Mouse (Mus musculus): Measurements from ENCODE around the gene Ptprb. TPM values are rescaled to one million over a fixed set of nuclear protein-coding genes. Genes with fewer than 3 reads are reported as not detected.
A peak's percentile ranks its signal among the peaks of the same experiment; 100 is the strongest.

The Ptprb gene
- total RNA-seq, 1 experiment from 2014 or later = 62.5 TPM

DNA sequence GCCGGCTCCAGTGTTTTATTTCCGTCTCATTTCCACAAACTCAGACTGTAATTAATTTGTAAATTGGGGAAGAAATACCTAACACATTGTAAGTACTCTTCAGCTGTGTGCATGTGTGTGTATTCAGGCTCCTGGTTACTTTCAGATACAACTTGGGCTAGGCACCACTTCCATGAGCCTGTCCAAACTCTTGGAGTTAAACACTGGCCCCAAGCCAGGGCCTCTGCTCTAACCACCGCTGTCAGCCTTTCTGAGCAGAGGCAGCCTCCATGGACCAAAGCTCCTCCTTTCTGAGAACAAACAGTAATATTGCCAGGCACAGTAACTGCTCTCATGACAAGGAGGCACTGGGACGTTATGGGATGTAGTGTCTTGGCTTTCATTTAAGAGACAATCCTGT, 101.5 kb downstream of the Ptprb start:
- no peak for DNase-seq

DNA sequence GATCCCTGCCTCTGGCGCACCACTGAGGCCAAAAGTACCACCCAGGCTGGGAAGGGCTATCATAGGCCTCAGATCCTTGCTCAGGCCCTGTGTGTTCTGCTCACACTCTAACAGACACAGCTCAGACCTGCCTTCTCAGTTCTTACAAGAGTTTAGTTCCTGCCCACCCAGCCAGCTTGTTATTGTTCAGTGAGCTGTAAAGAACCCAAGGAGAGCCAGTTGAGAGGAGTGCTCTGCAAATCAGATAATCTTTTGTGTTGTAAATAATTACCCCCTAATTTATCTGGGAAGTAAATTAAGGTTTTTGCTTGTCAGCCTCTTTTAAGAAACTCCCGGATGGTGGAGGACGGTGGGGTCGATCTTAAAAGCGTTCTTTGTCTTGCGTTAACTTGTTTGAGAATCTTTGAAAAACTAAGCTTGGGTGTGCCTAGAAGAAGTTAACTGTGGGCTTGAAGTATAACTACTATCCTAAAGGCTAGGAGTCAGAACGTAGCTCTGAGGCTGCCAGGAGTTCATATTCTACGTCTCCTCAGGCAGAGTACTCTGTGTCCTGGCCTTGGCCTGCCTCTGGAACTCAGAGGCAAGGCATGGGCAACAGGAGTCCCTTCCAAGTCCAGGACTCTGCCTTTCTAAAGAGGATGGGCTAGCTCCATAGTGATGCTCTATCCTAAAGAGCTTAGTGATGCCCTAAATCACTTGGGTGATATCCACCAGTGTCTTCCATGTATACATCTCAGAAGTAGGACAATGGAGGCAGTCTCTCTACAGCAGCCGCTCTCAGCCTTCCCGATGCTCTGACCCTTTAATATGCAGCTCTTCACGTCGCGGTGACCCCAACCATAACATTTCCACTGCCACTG, 107.7 kb downstream of the Ptprb start:
- no peak for DNase-seq

DNA sequence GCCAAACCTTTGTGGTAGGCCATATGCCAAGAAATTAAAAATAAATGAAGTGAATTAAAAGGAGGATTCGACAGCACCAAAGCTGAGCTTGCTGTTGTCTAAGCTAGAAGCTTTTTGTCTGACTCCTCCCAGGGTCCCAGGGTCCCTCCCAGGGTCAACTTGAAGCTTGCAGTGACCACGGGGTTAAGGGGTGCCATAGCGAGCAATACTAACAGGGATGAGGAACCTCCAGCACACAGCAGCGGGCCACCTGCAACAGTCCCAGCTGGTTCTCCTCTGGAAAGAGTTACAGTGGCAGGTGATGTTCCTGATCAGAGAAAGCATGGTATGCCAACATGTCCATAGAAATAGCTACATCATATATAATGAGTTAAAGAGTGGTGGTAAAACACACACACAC, 109.1 kb downstream of the Ptprb start:
- no peak for DNase-seq

DNA sequence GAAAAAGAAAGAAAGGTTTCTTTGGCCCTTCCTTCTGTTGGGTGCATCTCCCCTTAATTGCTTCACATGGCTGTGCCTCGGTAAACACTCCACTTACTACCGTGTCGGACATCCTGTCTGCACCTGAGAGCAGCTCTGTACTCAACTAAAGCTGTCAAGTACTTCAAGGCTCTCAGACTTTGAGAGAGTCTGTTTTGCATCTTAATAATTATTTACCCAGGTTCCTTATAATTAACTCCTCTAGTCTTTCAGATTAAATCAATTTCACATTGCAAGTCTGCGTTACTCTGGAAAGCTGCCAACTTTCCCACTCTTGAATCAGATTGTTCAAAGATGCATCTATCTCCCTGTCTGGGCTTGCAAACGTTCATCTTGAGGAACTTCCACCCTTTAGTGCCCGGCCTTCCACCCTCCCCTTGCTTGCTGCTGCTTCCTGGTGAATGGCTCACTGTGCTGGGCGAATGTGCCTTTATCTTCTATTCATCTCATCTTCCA, 111.1 kb downstream of the Ptprb start:
- no peak for DNase-seq

DNA sequence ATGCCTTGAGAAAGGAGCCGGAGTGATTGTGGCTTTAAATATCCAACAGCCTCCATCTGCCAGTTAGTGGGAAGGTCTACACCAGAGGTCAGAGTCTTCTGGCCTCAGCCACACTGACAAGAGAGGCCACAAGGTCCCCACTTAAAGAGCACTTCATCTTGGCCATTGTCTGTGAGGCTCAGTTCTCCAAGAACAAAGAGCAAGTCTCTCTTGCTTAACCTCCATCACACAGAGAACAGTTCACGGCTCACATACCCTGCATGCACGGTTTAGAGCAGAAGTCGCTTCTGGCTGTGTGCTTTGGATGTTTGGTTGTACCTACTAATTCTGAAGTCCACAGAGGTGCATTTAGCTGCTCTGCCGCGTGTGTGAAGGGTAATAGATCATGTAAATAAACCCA, 113.5 kb downstream of the Ptprb start:
- no peak for DNase-seq

DNA sequence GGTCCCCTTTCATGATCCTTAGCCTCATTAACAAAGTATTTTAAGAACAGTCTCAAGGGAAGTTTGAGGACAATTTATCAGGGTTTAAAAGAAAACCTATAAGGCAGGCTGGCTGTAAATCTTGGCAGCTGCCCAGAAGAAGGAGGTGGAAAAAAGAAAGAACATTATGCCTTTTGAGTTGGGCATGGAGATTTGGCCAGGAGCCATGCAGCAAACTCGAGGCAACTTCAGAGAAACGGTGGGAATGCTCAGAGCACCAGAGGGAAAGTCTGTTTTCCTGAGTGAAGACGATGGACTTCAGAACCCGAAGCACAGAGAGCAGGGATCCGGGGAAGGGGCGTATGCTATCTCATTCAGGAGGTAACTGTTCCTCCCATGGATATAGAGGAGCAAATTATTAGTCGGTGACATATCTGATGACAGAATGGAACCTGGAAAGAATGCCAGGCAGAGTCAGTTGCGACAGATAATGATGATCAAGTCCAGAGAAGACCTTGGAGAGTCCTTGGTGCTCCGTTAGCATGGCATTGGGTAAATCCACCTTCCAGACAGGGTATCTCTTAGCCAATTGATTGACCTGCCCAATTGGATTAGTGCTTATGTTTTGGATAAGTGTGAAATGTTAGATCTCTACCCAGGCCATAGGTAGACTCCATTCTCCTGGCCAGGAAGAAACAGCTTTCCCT, 118.6 kb downstream of the Ptprb start:
- peak; percentile 43 for DNase-seq

DNA sequence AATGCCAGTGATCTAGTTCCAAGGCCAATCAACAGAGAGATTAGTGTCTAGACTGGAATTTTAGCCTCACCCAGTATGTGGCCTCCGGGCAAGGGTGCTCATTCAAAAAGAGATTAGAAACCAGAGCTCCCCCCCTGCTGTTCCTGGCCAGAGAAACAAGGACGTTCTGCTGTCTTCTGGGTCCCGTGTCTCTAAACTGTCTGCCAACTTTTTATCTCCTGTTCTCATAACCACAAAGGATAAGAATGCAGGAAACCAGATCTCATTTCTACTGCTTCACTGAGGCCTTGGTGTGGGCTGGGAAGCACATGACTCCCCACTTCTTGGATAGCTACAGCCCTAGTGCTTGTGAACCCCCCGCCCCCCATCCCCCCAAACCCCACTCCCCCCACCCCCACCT, 119.3 kb downstream of the Ptprb start:
- peak; percentile 76 for DNase-seq

DNA sequence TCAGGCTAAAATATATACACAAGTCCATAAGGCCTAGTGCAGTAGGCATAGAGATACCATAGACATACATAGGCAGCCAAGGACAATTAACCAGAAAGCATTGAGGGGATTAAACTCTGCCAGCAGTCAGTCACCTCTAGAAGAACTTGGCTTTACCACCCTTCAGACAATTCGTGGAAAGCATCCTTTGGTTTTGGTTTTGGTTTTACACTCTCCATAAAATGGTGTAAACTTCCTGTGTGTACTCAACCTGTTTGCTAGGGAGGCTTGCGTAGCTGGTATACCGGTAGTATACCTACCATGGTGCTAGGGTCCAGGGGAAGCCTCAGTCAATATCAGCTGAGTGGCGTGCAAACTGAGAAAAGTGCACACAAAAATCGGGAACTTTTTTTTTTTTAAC, 121.0 kb downstream of the Ptprb start:
- DNase-seq = no peak

DNA sequence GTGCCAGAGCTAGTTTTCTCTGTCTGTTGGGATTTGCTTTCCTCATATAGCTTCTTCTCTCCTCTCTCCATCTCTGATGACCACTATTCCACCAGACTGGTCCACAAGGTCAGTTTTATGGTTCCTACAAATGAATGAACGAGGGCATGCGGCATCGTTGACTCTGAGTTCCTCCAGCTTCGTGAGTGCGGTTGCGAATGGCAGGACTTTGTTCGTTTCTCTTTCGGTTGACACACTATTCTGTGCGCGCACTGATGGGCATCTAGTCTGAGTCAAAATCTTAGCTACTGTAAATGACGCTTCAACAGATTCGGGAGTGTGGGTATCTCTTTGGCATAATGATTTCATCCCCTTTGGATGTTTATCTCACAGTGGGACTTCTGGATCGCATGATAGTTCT, 121.6 kb downstream of the Ptprb start:
- no peak for DNase-seq

DNA sequence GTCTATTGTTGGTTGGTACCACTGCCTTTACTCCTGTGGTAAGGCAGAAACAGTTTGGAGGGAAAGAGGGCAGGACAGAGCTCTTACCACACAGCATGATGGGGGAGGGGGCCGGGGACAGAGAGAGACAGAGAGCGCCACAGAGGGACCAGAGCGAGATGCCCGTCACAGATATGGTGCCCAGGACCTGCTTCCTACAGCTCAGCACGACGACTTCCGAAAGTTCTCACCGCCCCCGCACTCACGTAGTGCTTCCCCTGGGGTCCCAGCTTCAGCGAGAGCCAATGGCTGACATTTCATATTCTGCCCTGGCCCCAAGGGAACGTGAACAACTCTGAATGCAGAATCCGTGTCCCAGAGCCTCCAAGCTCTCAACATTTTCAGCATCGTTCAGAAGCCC, 122.2 kb downstream of the Ptprb start:
- no peak for DNase-seq

DNA sequence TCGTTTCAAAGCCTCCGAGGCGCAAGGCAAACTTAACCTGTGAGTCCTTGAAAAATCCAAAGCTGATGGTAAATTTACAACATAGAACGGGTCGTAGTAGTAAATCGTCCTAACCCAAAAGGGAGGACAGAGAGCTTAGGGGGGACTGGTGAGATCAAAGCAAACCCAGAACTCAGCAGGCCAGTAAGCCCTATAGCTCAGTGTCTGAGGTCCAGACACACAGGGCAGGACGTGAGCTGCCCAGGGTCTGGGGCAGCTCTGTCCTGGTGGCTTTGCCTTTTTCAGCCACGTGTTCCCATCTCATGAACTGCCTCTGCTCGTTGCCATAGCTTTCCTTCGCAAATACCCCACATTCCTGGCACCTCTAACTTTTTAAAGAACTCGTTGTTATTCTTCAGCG, 122.7 kb downstream of the Ptprb start:
- no peak for DNase-seq

DNA sequence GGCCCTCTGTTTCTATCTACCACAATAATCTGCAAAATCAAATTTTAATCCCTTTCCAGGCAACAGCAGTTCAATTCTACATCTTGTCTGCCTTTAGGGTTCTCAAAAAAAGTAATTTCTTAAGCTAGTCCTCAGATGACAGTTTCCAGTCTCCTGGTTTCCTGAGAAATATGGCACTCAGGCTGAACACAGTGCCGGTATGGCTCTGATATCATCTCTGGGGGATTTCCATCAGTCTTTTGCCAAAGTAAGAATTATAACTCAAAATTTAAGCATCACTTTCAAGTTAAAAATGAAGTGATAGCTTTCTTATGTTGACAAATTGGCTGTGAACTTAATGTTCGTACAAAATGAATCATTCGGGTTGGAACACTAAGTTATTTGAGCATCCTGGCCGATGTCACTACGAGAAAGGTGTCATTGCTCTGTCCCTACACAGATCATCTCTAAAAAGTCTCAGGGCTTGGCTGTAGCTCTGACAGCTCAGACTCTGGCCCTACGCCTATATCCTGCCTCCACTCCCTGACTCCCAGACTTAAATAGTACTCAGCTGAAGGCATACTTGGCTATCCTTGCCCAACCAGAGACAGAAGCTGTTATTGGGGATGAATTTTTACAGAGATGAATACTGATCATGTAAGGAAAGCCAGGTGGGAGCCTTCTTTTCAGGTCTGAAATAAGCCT, 127.6 kb downstream of the Ptprb start:
- no peak for DNase-seq

DNA sequence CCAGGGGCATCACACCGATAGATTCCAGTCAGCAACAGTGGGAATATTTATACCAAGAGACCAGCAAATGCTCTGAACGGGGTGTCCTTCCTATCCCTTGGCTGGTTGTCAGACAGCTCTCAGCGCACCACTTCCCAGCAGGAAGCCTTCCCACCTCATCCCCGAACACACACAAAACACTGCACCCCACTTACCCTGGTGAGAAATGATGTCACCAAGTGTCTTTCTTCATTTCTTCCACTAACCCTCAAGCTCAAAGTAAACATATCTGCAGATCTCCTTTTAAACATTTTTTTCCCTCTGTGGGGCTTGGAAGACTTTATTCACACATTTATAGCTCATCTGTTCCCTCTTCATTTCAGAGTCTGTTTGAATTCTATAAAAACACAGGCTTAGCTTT, 128.4 kb downstream of the Ptprb start:
- DNase-seq = no peak

DNA sequence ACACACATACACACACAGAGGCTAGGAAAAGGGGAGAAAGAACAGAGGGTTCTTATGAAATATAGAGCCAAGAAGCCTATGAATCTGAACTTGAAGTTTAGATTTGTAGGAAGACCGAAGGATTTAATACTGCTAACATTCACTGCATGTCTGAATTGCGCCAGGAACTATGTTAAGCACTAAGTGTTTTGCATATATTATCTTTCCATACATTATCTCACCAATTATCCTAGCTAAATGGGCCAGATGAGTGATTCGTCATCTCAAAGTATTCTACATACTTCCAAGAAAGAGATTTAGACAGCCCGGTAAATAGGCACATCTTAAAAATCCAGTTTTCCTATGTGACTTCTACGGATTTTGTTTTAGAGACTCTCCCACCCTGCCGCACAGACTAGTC, 129.7 kb downstream of the Ptprb start:
- DNase-seq = no peak

DNA sequence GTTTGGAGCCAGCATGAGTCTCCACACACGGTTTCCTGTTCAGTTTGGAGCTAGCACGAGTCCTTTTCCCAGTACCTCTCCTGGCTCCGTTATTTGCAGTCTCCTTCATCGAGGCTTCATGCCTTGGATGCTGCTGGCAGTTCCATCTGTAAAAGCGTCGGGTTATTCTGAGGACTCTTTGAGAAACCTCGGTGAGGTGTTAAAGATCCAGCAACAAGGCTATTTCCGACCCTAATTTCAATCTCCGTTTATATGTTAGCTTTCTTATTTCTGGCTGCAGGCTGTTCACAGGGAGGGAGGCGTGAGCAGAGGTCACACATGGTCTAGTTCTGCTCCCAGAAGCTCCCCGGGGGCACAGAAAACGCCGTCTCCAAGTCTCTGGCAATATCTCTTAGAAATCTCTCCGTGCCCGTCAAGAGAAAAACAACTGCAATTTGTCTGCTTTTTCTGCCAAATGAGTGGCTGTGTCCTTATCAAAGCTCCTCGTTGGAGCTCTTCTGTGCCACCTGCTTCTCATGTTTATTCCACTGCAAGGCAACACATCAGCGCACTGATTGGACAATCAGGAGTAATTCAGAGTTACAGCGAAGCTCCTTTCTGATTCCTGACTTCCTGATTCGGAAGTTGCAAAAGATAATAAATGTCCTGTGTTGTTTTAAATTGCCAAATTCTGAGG, 132.5 kb downstream of the Ptprb start:
- no peak for DNase-seq

DNA sequence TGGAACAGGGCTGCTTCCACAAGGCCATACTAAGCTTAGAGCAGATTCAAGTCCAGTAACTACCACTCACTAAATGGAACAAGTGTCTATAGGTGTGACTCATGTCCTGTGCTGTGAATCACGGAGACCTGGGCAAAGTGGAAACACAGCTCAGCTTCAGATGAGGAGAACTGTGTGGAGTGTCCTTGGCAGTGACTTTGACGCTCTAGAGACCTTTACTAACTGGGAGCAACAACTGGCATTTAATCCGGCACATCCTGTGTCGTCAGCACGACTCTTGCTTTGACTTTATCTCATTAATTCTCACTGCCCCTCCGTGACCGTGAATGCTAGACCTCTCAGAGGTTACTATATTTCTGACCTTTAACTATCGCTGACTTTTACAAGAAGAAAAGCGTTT, 135.5 kb downstream of the Ptprb start:
- DNase-seq = peak; percentile 43

DNA sequence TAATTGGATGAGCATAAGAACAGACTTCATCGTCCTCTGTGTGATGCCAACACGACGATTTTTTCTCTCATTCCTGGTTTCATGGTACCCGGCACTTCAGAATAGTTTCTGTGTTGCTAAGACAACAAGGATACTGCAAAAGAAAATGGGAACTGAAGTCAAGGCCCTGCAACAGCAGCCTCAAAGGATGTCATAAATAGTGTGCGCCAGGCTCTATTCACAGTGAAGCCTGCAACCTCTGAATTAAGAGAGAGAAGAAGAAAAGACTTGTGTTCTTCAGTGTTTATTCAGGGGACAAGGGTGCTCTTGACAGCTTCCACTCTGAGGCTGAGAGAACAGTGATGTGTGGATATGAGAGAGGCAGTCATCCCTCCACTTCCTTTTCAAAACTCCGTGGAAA, 140.8 kb downstream of the Ptprb start:
- DNase-seq = no peak

DNA sequence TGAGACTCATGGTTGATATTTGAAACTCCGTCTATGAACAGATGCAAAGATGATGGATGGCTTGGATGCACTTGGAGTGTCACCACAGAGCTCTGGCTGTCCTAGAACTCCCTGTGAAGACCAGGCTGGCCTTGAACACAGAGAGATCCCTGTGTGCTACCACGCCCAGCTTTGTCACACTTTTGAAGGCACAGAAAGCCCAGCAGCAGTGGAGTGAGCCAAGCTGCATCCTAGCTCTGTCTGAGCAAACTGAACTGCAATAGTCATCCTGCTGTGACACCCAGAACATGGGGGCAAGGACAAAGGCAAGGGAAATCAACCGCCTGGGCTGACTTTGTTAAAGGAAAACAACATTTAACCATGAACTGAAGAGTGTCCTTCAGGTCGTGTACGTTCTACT, 141.4 kb downstream of the Ptprb start:
- peak; percentile 71 for DNase-seq

DNA sequence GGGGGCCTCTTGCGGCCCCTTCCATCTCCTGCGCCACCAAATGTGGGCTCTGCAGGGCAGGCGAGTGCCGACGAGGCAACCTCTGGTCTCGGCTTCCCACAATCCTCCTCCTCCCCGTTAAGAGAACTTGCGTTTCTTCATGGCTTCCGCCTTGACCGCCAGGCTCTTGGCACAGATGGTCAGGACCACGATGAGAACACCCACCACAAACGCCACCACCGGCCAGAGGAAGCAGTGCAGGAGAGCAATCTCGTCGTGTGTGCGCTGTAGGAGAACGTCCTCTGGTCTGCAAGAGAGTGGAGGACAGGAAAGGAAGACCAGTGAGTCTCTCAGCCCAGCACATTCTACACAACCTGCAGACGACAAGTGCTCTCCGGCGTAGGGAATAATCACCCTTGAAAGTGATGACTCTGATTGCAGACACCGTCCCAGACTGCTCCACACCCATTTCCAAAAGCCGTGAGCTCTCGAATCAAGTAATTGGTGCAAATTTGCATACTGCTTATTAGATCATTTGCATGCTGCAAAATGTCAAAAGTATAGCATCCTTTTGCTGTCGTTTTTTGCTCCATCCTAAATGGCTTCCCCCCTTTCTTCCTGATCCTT, 142.9 kb downstream of the Ptprb start:
- no peak for DNase-seq

DNA sequence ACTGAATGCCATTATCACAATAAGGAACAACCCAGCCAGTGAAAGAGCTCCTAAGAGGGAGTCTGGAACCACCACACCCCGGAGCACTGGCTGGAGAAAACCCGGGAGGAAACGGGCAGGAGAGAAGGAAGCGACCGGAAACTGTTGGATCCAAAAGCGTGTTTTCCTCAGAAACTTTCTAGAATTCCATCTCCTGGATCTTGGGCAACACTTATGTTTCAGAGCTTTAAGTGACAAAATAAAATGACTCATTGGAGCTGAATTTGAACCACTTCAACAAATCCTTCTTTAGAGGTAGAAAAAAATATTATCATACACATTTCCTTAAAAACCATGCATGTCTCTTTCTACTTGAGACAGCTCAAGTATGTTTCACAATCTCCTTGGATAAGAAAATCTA, 145.7 kb downstream of the Ptprb start:
- no peak for DNase-seq

DNA sequence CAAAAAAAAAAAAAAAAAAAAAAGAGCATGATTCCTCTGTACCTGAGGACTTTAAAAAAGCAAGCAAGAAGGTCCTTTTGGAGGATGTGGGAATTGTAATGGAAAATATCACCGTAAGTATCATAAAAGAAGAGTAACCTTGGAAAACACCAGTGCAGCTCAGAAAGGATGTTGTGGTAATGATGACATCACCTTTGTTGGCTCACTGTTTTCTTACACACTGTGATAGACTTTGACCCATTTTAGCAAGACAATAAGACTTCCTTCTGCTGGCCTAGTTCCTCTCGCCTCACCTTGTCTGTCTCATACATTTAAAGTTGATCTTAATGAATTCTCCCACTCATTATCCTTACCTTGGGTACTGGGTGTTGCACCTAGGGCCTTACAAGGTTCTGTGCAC, 147.2 kb downstream of the Ptprb start:
- no peak for DNase-seq

DNA sequence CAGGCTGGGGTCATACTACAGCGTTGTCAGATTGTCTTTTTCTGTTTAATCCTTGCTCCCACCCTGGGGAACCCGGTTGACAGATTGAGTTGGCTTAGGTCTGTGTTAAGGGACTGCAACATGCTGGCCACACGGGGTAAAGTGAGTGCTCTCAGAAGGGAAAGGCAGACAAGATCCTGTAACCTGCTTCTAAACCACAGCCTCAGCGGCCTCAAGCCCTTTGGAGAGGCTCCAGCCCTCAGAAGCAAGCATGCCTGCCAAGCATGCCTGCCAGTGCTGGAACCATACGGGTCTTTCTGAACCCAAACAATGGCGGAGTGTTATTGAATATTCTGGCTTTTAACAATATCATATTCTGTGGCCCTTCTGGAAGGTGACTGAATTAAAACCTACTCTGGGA, 149.6 kb downstream of the Ptprb start:
- DNase-seq = no peak

All from adrenal gland, postnatal 14 days (tissue).